Mouse (Mus musculus): ENCODE measurements around the gene Kirrel3. TPM values are rescaled to one million over a fixed set of nuclear protein-coding genes. Genes with fewer than 3 reads are reported as not detected.

Kirrel3 gene
- 0.11 TPM in 2 replicates for polyA plus RNA-seq (2012; rRNA removed; ENCODE audit: low replicate concordance)

DNA sequence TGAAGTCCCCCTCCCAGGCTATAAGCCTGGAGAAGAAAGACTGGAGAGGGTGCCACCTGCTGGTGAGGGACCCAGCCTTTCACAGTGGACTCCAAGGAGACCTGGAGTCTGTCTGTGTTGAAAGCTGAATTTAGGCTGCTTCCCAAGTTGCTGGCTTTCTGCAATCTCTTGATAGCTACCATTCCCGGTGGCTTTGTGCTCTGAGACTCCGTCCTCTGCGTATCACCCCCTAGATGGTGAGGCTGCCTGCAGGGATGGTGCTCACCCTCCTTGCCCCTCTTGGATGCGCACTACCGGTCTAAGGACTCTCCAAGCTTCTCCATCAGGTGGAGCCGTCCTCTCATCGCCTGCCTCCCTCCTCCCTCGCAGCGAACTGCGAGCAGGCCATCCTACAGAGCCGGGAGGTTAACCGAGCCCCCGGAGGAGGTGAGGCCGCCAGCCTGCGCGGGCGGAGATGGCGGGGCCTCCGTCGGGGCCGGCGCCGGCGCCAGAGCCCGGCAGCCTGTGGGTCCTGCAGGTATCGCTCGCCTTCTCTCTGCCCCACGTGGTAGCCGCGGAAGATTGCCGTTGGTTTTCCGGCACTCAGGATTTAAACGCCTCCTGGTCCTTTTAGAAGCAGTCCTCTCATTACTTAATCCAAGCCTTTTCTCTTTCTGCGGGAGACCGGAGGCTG, at the start of gene Kirrel3:
Gene Kirrel3 (plus strand): TSS at position 136 of the 673 bp plus-strand sequence.

Data from duodenum, adult 2 months (tissue).